Mouse (Mus musculus): ENCODE measurements around the gene Kctd8. TPM values are rescaled to one million over a fixed set of nuclear protein-coding genes. Genes with fewer than 3 reads are reported as not detected.

The Kctd8 gene
- polyA plus RNA-seq (2015; fragmentation: Nextera tagmentation; extraction: Ambion mirVana) = 0.28 and 0.33 TPM in 2 replicates

DNA sequence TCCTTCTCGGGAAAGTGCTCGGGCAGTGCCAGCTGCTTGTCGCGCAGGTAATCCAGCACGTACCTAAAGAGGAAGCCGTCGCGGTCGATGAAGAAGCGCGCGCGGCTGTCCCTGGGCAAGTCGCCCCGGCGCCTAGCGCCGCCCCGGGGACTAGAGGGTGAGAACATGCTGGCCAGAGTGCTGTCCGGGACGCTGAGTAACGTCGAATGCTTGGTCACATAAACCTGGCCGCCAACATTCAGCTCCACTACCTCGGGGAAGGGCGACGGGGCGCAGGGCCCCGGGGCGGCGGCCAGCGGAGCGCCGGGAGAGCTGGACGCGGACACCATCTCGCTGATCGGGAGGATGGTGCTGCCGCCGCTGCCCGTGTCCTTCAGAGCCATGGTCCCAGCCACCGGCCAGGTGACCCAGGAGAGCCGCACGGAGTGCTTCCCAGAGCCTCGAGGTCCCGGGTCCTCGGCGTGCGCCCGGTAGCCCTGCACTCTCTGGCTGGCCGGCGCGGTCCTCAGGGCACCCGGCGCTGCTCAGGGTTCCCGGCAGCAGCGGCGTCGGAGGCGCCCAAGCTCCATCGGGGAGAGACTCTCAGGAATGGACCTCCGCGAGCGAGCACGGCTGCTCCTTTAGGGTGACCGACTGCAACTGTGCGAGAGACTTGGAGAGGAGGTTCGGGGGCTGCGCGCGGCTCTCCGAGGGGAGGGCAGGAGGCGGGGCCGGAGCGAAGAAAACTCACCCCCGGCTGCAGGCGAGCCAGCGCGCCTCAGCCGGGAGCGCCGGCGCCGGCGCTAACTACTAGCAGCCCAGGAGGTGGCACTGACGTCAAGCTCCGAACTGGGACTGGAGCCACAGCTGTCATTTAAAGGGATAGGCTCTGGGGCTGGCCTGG is at the start of gene Kctd8:
Gene Kctd8 (minus strand): TSS at position 761 of the 883 bp plus-strand sequence.

Other genes with a start within 250 kb of the Kctd8 start
- gene Yipf7, start 201.0 kb upstream of the Kctd8 start, polyA plus RNA-seq (2015; fragmentation: Nextera tagmentation; extraction: Ambion mirVana) = 0.11 TPM in 1 of 2 replicates, not detected in the other
- 19.4 and 21.3 TPM in 2 replicates for gene Guf1, start 215.2 kb upstream of the Kctd8 start, polyA plus RNA-seq (2015; fragmentation: Nextera tagmentation; extraction: Ambion mirVana)

All from spleen, postnatal 0 days (tissue).